Mouse (Mus musculus) thymus, adult 2 months (tissue): ENCODE measurements around the gene Ccdc61. TPM values are rescaled to one million over a fixed set of nuclear protein-coding genes. Genes with fewer than 3 reads are reported as not detected.

ENCODE experiments used
- DNase-seq: peaks from one replicate; pipeline ENCODE4 v3.0.0; 2021
- H3K27ac ChIP-seq: fragments of 200-500 bp; 2 replicates; pipeline ENCODE4 v1.5.1; 2012; ENCODE audit warnings: low read length, control low read depth; ENCODE audit not compliant: control insufficient read depth, insufficient read depth
- H3K27me3 ChIP-seq: fragments of 200-500 bp; 2 replicates; pipeline ENCODE4 v1.6.1; 2012; ENCODE audit warnings: mild to moderate bottlenecking, low read length, moderate library complexity, mixed read lengths; ENCODE audit not compliant: control insufficient read depth, insufficient read depth
- H3K36me3 ChIP-seq: fragments of 200-500 bp; 2 replicates; pipeline ENCODE4 v1.6.1; 2012; ENCODE audit warnings: mild to moderate bottlenecking, low read length, moderate library complexity; ENCODE audit not compliant: control insufficient read depth, insufficient read depth
- H3K4me1 ChIP-seq: fragments of 200-500 bp; replicated peaks from 2 replicates; pipeline ENCODE4 v1.6.1; 2012; ENCODE audit warnings: low read length; ENCODE audit not compliant: control insufficient read depth, insufficient read depth
- H3K4me3 ChIP-seq: fragments of 200-500 bp; 2 replicates; pipeline ENCODE4 v1.5.1; 2012; ENCODE audit warnings: mild to moderate bottlenecking, low read length, control low read depth, moderate library complexity; ENCODE audit not compliant: control insufficient read depth, insufficient read depth
- CTCF ChIP-seq: fragments of 200-500 bp; IDR thresholded peaks from 2 replicates; pipeline ENCODE4 v1.5.1; 2012; ENCODE audit warnings: mild to moderate bottlenecking, control low read depth, low read length, moderate library complexity, borderline replicate concordance; ENCODE audit not compliant: control insufficient read depth, poor library complexity, insufficient read depth; ENCODE audit errors: extremely low read depth
- POLR2A ChIP-seq: fragments of 200-500 bp; IDR thresholded peaks from 2 replicates; pipeline ENCODE4 v1.6.1; 2012; ENCODE audit warnings: mild to moderate bottlenecking, low read length, control low read depth, moderate library complexity; ENCODE audit not compliant: control insufficient read depth, poor library complexity, insufficient read depth; ENCODE audit errors: extremely low read depth
- WGBS: fragments of 180-500 bp; shearing (Covaris S2); methylation state at CpG from one replicate; pipeline ENCODE4 v1.1.7; 2018; 5-methylcytosine and 5-hydroxymethylcytosine counted together
- polyA plus RNA-seq: library from polyadenylated mRNA; depleted of rRNA; stranded (reverse); fragments of >200 nt; gene quantifications from 2 replicates; pipeline ENCODE4 v1.2.3, GENCODE M21; 2012

Ccdc61 gene
- polyA plus RNA-seq, 1 experiment, result 56.5 TPM

DNA sequence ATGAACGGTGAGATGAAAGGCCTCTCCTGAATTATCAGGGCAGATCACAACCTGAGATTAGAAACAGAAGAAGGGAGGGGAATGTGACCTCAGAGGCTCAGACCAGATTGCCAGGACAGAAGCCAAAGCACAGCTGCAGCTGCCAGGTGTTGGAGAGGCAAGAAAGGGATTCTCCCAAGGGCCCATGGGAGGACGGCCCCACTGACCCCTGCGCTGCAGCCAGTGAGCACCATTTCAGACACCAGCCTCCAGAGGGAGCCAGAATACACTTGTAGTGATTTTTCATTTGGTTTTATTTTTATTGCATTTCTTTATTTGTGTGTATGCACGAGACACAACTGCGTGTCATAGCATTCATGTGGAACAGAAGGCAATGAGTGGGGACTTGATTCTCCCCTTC is 13.7 kb downstream of the Ccdc61 start:
- Histone ChIP-seq H3K27ac (no peak overlapping the region), H3K36me3 (no peaks in the 10 kb centered on the region), H3K4me3 (no peak overlapping the region), H3K4me1 (peaks cover 8% of the 10 kb centered on the region), H3K27me3 (0 out of 2 replicates have a peak, but pooled peaks cover 2% of the 10 kb centered on the region)
- DNase-seq, result no peak
- 64% methylated on average over 5 of the region's 5 CpGs for WGBS
- TF ChIP-seq CTCF, result peak; percentile 24; the same call in 1 of the 2 replicates
- TF ChIP-seq POLR2A, result no peak

DNA sequence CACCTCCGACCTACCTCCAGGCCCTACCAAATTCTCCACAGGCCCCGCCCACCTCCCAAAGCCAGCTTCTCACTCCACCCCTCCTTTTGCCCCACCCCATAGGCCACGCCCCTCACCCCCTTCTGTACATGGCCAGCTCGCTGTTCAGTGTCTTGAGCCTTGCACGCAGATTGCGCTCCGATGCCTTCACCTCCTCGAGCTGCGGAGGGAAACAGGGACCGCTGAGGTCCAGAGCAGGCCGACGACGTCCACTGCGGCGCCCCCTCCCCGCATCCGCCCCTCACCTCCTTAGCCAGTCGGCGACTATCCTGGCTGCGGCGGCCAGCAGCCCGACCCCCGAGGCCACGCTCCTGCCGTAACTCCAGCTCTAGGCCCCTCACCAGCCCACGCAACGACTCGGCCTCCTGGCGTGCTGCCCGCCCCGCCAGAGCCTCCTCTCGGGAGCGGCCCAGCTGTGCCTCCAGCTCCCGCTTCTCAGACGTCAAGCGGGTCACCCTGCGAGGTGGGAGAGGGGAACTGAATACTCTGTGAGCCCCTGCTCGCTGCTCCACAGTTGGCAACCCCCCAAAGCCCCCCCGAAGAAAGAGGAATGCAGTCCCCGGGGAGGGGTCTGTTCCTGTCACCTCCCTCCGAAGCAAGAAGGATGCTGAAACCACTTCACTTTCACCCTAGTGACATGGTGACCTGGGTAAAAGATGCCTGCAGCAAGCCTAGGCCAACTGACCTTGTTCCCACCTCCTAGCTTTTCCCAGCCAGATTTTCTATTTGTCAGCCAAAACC is 16.4 kb downstream of the Ccdc61 start:
- WGBS, result 24% methylated on average over 41 of the region's 41 CpGs
- peak; percentile 32 for DNase-seq
- Histone ChIP-seq H3K27ac (no peak overlapping the region), H3K4me1 (peaks cover 8% of the 10 kb centered on the region), H3K4me3 (no peak overlapping the region), H3K36me3 (no peaks in the 10 kb centered on the region; the same call in 1 of the 2 replicates), H3K27me3 (0 out of 2 replicates have a peak, but pooled peaks cover 2% of the 10 kb centered on the region)
- TF ChIP-seq CTCF, result no peak
- no peak for TF ChIP-seq POLR2A

DNA sequence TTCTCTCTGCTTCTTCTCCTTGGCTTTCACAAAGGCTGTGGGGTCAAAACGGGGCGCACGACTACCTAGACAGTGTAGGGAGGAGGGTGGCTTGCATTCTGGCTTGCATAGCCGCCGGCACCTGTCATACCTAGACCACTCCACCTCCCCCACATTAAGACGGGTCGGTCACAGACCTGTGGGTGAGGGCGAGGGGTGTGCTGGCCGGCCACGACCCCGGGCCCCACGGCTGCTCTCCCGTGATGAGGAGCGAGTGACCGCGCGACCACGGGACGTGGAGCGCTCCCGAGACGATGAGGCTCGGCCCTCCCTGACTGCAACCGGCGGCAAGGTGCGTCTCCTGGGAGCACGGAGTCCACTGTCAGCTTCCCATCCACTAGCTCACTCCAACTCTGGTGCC is 17.2 kb downstream of the Ccdc61 start:
- H3K27me3 ChIP-seq, result 0 out of 2 replicates have a peak, but pooled peaks cover 2% of the 10 kb centered on the region
- DNase-seq, result no peak
- no peaks in the 10 kb centered on the region; the same call in 1 of the 2 replicates for H3K36me3 ChIP-seq
- H3K4me3 ChIP-seq, result no peak overlapping the region
- 65% methylated on average over 27 of the region's 27 CpGs for WGBS
- H3K27ac ChIP-seq, result no peak overlapping the region
- TF ChIP-seq POLR2A (no peak), CTCF (no peak)
- peaks cover 8% of the 10 kb centered on the region for H3K4me1 ChIP-seq

DNA sequence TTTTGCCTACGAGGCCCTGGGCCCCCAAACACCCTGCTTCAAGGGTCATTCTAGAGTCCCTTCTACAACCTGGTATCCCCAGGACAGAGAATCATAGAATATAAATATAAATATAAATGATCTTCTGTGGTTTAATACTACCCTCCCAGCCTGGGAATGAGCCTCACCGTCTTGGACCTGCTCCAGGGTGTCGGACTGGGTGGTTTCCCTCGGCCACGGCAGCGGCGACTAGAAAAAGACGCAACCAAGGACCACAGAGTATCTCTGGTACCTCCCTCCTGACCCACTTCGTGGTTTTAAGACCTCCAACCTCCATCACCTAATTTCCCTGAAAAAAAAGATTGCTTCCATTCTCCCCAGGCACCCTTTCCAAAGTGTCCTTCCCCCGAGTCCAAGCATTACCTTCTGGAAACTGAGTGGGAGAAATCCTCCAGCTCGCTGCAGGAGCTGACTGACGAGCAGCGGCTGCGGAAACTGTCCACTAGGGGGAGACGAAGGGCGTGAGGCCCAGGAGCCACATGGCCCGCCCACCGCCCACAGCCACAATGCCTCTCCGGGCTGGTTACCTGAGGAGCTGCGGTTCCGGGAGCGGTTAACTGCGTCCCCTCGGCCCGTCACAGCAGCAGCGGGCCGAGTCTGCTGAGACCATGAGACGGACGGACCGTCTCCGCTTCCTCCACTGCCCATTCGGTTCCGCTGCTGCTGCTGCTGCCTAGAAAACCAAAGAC is 18.2 kb downstream of the Ccdc61 start:
- WGBS, result 16% methylated on average over 33 of the region's 33 CpGs

DNA sequence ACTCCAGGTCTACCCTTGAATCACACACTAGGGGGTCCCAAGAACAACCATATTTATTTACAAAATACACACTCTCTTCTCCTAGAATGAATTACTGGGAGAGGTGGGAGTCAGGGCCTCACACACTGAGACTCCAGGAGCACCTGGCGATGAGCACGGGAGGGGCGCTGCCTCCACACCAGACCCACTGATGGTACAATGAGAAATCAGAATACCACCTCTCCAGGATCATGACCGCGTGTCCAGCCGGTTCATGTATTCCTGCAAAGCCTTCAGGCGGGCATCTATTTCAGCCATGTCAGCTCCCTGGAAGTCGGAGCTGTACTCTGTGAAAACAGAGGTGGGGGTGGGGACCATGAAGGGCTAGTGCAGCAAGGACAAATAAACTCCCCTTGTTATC is 19.4 kb downstream of the Ccdc61 start:
- no peak for DNase-seq
- Histone ChIP-seq H3K36me3 (no peaks in the 10 kb centered on the region; the same call in 1 of the 2 replicates), H3K4me3 (no peak overlapping the region), H3K27ac (no peak overlapping the region), H3K27me3 (0 out of 2 replicates have a peak, but pooled peaks cover 2% of the 10 kb centered on the region), H3K4me1 (peaks cover 8% of the 10 kb centered on the region)
- WGBS, result 98% methylated on average over 8 of the region's 8 CpGs
- TF ChIP-seq CTCF, result no peak
- TF ChIP-seq POLR2A, result no peak

More for the DNA sequence above, 18.2 kb downstream of the Ccdc61 start:
- Histone ChIP-seq H3K36me3 (no peaks in the 10 kb centered on the region; the same call in 1 of the 2 replicates), H3K27ac (no peak overlapping the region), H3K4me3 (peak overlapping the region; percentile 19), H3K27me3 (0 out of 2 replicates have a peak, but pooled peaks cover 2% of the 10 kb centered on the region), H3K4me1 (peaks cover 8% of the 10 kb centered on the region)
- TF ChIP-seq POLR2A (0 out of 2 replicates have a peak, but pooled peaks have one; percentile 32), CTCF (peak; percentile 94)
- peak; percentile 84 for DNase-seq

DNA sequence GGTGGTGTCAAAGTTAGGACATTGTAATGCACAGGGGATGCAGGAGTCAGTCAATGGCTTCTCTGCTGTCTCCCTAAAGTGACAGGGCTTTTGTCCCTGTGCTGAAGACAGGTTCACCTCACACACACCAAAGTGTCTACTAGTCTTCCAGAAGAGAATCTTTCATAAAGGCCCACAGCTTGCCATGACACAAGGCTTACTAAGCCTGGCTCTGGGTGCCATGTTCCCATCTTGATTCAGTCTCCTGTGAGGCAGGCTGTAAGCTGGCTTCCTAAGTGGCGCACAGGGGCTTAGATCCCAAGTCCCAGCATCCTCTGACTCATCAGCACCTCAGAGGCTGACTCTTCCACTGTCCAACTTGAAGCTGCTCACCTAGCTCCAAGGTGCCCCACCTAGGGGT is 23.3 kb downstream of the Ccdc61 start:
- no peaks in the 10 kb centered on the region; the same call in 1 of the 2 replicates for H3K36me3 ChIP-seq
- H3K27me3 ChIP-seq, result no peaks in the 10 kb centered on the region
- WGBS, result 96% methylated on average over 1 of the region's 1 CpGs
- H3K4me3 ChIP-seq, result no peak overlapping the region
- H3K4me1 ChIP-seq, result peaks cover 6% of the 10 kb centered on the region
- DNase-seq, result no peak
- H3K27ac ChIP-seq, result no peak overlapping the region
- TF ChIP-seq CTCF (no peak), POLR2A (no peak)
